Mouse (Mus musculus) CH12.LX (cell line): ENCODE measurements around the gene Zfand2a.

Source experiments
- BHLHE40 ChIP-seq: IDR thresholded peaks from 2 replicates; pipeline ENCODE4 v1.6.1; 2011; ENCODE audit warnings: mild to moderate bottlenecking, low read depth, low read length, improper control_type of control experiment
- ZNF384 ChIP-seq: IDR thresholded peaks from 2 replicates; pipeline ENCODE4 v1.6.1; 2012; ENCODE audit warnings: low read depth, low read length, improper control_type of control experiment, inconsistent platforms

DNA sequence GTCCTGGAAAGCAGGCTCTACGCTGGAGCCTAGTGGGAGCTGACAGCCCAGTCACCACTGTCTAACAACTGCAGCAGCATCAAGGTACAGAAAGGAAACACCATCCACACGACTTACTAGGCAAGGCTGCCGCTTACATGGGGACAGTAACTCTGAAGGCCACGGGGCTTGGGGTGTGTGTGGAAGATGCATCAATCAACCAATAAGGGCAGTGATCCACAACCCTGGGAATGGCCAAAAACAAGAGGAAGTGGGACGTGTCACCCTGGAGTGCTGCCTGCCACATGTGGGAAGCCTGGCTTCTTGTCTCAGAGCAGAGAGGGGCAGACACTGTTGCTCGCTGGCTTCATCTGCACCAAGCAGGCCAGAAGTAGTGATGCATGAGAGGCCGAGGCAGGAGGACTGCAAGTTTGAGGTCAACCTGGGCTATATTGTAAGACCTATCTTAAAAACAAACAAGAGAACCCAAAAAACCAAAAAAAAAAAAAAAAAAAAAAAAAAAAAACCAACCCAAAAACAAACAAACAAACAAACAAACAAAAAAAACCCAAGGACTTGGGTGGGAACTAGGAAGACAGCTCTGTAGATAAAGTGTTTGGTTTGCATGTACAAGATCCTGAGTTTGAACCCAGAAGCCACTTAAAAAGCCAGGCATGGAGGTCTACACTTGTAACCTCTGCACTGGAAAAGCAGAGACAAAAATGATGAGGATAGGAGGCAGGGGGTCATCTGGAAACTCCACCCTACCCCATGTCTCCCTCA is 51.4 kb downstream of the Zfand2a start:
- no peak for TF ChIP-seq BHLHE40
- TF ChIP-seq ZNF384, result no peak
